Mouse (Mus musculus): Measurements from ENCODE around the gene 1600015I10Rik.

- TF ChIP-seq GATA1 (IDR thresholded peaks at IDR 0.05; ENCODE audit: low read length) = no peak
- no peak for TF ChIP-seq TAL1 (IDR thresholded peaks at IDR 0.05; ENCODE audit: low read length)
Observed at GRCm38 (mm10) chr6:48949596-48949995, 19.9 kb downstream of the 1600015I10Rik start.

All from erythroblast, embryonic 14.5 days (primary cell).